Mouse (Mus musculus) cerebellum, adult 2 months (tissue): ENCODE data around the gene 4932438A13Rik. TPM values are rescaled to one million over a fixed set of nuclear protein-coding genes. Genes with fewer than 3 reads are reported as not detected.

ENCODE experiments used
- DNase-seq, 2 experiments: peaks; one replicate each; pipeline ENCODE4 v3.0.0; 2021
- H3K27ac ChIP-seq: fragments of 200-500 bp; 2 replicates; pipeline ENCODE4 v1.5.1; 2012; ENCODE audit warnings: low read length, control low read depth, inconsistent platforms; ENCODE audit not compliant: insufficient read depth
- H3K27me3 ChIP-seq: fragments of 200-500 bp; 2 replicates; pipeline ENCODE4 v1.6.1; 2012; ENCODE audit warnings: inconsistent platforms, mild to moderate bottlenecking, low read length, moderate library complexity; ENCODE audit not compliant: control insufficient read depth, insufficient read depth
- H3K4me1 ChIP-seq: fragments of 200-500 bp; 2 replicates; pipeline ENCODE4 v1.6.1; 2011; ENCODE audit warnings: low read length; ENCODE audit not compliant: control insufficient read depth, insufficient read depth
- H3K4me3 ChIP-seq: fragments of 200-500 bp; replicated peaks from 2 replicates; pipeline ENCODE3; 2011; ENCODE audit warnings: mild to moderate bottlenecking, low read depth, low read length, control low read depth; ENCODE audit not compliant: insufficient read depth
- CTCF ChIP-seq: fragments of 200-500 bp; IDR thresholded peaks from 2 replicates; pipeline ENCODE4 v1.5.1; 2011; ENCODE audit warnings: low read depth, mild to moderate bottlenecking, control low read depth, low read length, moderate library complexity, borderline replicate concordance; ENCODE audit not compliant: insufficient read depth
- POLR2A ChIP-seq: fragments of 200-500 bp; IDR thresholded peaks from 2 replicates; pipeline ENCODE4 v1.6.1; 2011; ENCODE audit warnings: low read length, control low read depth, borderline replicate concordance; ENCODE audit not compliant: insufficient read depth
- WGBS: fragments of 180-500 bp; shearing (Covaris S2); methylation state at CpG from one replicate; pipeline ENCODE4 v1.1.7; 2018; 5-methylcytosine and 5-hydroxymethylcytosine counted together
- polyA plus RNA-seq: library from polyadenylated mRNA; depleted of rRNA; stranded (reverse); fragments of >200 nt; gene quantifications from 2 replicates; pipeline ENCODE4 v1.2.3, GENCODE M21; 2012; rRNA removed

The 4932438A13Rik gene
- polyA plus RNA-seq, 1 experiment: 52.1 TPM

DNA sequence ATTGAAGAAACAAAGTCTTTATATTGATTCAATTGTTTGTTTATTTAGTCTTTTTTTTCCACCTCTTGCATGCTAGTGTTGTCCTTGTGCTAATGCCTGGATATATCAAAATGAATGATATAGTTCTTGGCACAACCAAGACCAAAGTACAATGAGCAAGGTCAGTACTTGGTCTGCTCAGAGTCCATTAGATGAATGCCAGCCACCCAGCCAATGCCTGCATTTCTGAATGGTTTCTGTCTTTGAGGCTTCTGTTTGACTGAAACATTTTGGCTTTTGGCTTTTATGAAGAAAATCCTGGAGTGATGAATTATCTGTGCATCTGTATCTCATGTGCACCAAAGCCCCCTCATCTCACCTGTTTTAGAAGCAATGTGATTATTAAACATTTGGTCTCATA lies 176.9 kb downstream of the 4932438A13Rik start:
- H3K4me3 ChIP-seq: no peak overlapping the region
- TF ChIP-seq POLR2A: no peak
- DNase-seq: no peak

DNA sequence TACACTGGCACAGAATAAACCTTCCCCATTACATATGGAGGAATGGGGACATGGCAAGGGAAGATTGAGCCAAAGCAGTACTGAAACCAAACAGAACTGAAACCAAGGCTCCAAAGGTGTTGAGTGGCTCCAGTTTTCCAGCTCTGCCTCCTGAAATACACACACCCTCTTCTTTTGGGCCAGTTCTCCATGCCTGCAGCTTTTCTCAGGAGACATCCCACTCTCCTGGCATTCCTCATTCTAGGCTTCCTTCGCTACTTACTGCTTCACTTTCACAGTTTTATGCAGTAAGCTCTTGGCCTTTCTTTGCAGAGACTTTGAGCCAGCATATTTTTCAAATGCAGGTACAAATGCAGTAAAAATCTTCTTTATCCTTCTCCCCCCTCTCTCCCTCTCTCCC lies 188.6 kb downstream of the 4932438A13Rik start:
- no peak for DNase-seq

More for the DNA sequence above, 176.9 kb downstream of the 4932438A13Rik start:
- H3K4me1 ChIP-seq: no peaks in the 10 kb centered on the region
- no peak overlapping the region for H3K27ac ChIP-seq
- H3K27me3 ChIP-seq: no peaks in the 10 kb centered on the region

DNA sequence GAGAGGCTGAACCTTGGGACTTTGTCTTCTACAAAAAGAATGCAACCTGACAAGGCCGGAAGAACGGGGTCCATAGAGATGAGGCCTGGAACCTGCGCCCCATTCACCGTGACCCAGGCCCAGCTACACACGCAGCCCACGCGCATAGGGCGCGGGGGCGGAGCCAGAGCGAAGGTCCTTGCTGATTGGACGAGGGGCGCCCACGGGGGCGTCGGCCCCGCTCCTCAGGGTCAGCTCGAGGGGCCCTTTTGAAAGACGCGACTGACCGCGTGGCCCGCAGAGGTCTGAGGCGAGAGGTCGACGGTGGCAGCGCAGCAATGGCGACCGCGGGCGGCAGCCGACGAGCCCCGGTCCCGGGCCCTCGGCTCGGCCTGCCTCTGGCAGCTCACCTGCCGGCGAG lies 200.5 kb downstream of the 4932438A13Rik start, which contains the start of gene Adad1:
Gene Adad1 (plus strand): TSS at position 122 of the 400 bp plus-strand sequence.
- Histone ChIP-seq H3K4me3 (no peak within 1 kb of the TSS), H3K4me1 (no peaks in the 10 kb centered on the region), H3K27ac (no peak within 1 kb of the TSS), H3K27me3 (no peaks in the 10 kb centered on the region)
- WGBS: 70% methylated on average over 39 of the region's 39 CpGs
- TF ChIP-seq POLR2A: no peak
- TF ChIP-seq CTCF: no peak
- no peak for DNase-seq

More for the DNA sequence above, 188.6 kb downstream of the 4932438A13Rik start:
- Histone ChIP-seq H3K27ac (no peak overlapping the region), H3K4me3 (no peak overlapping the region), H3K4me1 (no peaks in the 10 kb centered on the region), H3K27me3 (no peaks in the 10 kb centered on the region)
- 92% methylated on average over 1 of the region's 1 CpGs for WGBS
- TF ChIP-seq CTCF (no peak), POLR2A (no peak)

DNA sequence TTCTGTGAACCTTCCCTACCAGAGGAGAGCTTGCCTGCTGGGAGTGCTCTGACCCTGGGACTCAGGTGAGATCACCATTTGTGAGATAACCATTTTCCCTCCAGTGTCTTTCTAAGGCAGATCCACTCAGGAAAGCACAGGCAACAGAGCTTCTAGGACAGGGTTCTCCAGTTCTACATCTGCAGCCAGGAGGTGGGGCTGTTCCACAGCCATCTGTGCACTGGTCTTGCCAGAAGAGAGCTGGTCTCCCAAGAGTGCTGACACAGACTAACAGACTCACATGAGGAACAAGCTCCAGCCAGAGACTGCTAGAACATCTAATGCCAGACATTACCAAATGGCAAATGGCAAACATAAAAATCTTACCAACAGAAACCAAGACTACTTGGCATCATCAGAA lies 210.3 kb downstream of the 4932438A13Rik start:
- DNase-seq: peak in 1 of 2 experiments; percentile 5
- Histone ChIP-seq H3K4me3 (no peak overlapping the region), H3K27me3 (no peaks in the 10 kb centered on the region)

DNA sequence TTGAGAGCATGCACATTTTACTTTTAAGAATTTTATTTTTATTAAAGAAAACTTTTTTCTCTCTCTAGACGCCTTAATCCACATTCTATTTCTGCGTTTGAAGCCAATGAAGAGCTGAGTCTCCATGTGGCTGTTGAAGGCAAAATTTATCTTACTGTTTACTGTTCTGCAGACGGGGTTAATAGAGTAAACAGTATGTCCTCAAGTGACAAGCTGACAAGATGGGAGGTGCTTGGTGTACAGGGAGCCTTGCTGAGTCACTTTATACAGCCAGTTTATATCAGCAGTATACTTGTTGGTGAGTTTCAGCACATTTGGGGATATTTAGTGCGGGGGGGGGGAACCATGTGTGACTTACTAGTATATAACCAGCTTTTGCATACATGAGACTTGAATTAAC lies 222.0 kb downstream of the 4932438A13Rik start:
- H3K27ac ChIP-seq: no peak overlapping the region
- no peak for TF ChIP-seq POLR2A
- TF ChIP-seq CTCF: no peak
- DNase-seq: no peak

More for the DNA sequence above, 210.3 kb downstream of the 4932438A13Rik start:
- no peak overlapping the region for H3K27ac ChIP-seq
- no peak for TF ChIP-seq POLR2A
- no peak for TF ChIP-seq CTCF
- no peaks in the 10 kb centered on the region for H3K4me1 ChIP-seq

DNA sequence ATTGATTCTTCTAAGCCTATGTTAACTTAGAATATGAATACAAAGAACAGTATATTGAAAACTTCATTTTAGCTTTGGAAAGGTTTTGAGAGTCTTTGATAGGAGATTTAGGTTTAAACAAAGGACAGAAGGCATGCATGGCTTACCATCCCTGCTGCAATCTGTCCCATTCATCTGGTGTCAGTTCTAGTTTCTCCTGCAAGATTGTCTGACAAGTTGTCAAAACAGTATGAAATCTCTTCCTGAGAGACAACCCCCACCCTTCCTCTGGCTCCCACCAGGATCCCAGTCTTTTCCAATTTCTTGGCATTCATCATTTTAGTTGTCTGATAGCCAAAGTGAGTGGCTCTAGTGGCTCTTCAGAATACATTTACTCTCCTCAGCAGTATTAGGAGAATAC lies 227.8 kb downstream of the 4932438A13Rik start:
- TF ChIP-seq POLR2A (no peak), CTCF (no peak)
- DNase-seq: no peak
- no peaks in the 10 kb centered on the region for H3K4me1 ChIP-seq
- H3K27me3 ChIP-seq: no peaks in the 10 kb centered on the region
- no peak overlapping the region for H3K4me3 ChIP-seq
- no peak overlapping the region for H3K27ac ChIP-seq

More for the DNA sequence above, 222.0 kb downstream of the 4932438A13Rik start:
- H3K27me3 ChIP-seq: no peaks in the 10 kb centered on the region
- no peak overlapping the region for H3K4me3 ChIP-seq
- WGBS: 85% methylated on average over 4 of the region's 4 CpGs
- H3K4me1 ChIP-seq: no peaks in the 10 kb centered on the region

Other genes with a start within 250 kb of the 4932438A13Rik start
- 18.6 and 19.0 TPM in 2 replicates for gene Bbs7, start 249.6 kb upstream of the 4932438A13Rik start, polyA plus RNA-seq
- 67.9 and 81.3 TPM in 2 replicates for gene Trpc3, start 172.9 kb upstream of the 4932438A13Rik start, polyA plus RNA-seq
- not detected in 2 replicates for gene Adad1, start 200.4 kb downstream of the 4932438A13Rik start, polyA plus RNA-seq